In the genomic region with DNA sequence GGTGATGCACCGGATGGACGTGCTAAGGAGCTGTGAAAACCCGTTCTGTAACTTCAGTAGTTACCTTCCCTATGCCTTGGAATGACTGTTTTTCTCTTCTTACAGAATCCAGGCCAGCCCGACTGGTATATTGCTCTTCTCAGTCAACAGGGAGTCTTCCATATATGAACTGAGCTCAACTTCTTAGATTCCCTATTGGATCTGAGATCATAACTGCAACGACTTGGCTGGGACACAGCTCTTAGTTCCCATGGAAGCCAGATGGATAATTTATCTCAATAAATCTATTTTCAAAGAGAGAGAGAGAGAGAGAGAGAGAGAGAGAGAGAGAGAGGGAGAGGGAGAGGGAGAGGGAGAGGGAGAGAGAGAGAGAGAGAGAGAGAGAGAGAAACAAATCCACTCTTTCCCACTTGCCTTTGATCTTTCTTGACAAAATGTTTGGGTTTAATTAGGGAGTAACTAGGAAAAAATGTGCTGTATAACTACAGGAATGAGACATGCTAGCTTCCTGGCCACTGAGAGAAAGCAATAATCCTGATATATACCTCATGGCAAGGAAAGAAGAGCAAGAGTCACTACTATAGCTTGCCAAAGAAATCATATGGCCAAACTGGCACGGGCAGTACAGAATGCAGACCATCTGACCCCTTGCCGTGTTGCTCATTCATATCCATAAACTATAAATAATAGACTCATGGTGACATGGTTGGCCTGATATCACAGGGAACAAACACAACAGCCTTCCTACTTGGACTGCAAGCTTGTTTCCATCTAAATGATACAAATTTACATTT, we compare ENCODE assay signal across 18 mouse cellular contexts.
DNase-seq lines count a peak whose midpoint lies in the region; ATAC-seq and TF ChIP-seq lines count a peak whose summit lies in the region.
"Had no signal": no experiment of that assay in that cellular context is flagged by ENCODE, and none has a peak within 500 bp of the region (broad histone marks: within the 10 kb centered on the region; RNA-seq: fewer than 3 reads in every experiment).

No protein-coding gene starts in this region.

- intact Hi-C loops in left cerebral cortex, postnatal 4 days (cut with DNase I): no loop called here

- 67% methylated on average over 7 of the region's 7 CpGs for WGBS in stomach, postnatal 0 days

- peak; percentile 40; the same call in 1 of the 2 replicates for ATAC-seq in stomach, postnatal 0 days (ENCODE audit: low FRiP score, low TSS enrichment)
- ATAC-seq: activated CD4-positive, CD25-positive, alpha-beta regulatory T cell, adult 4 months; forebrain, embryonic 16.5 days; intestine, postnatal 0 days had no signal

- H3K27me3 ChIP-seq in stomach, postnatal 0 days (ENCODE audit: control insufficient read depth, insufficient read depth, low read length): no peaks in the 10 kb centered on the region
- H3K27me3 ChIP-seq: CH12.LX; hindbrain, embryonic 12.5 days had no signal

- no peaks in the 10 kb centered on the region for H3K36me3 ChIP-seq in stomach, postnatal 0 days (ENCODE audit: control insufficient read depth, insufficient read depth, low read length)
- H3K36me3 ChIP-seq: embryonic facial prominence, embryonic 10.5 days; hindbrain, embryonic 12.5 days; midbrain, embryonic 10.5 days had no signal

- no peaks in the 10 kb centered on the region for H3K4me1 ChIP-seq in stomach, postnatal 0 days (replicated peaks; ENCODE audit: control insufficient read depth, insufficient read depth)
- H3K4me1 ChIP-seq: hindbrain, embryonic 12.5 days; midbrain, embryonic 10.5 days had no signal

- peak; percentile 20 for DNase-seq in left cerebral cortex, postnatal 4 days
- DNase-seq in left cerebral cortex, adult 11 months (ENCODE audit: low spot score): no peak
- peak; percentile 41 for DNase-seq in cerebellum, adult 11 months
- peak; percentile 80 for DNase-seq in cerebellum, adult 9-11 months
- no peak for DNase-seq in stomach, postnatal 0 days (ENCODE audit: low spot score)
- DNase-seq in right cerebral cortex, postnatal 25 days: no peak
- no peak for DNase-seq in urinary bladder, adult 18-20 months (ENCODE audit: low spot score in 2 of 2)
- DNase-seq: heart, adult 2 months; lung, postnatal 36 days; right cerebral cortex, adult 18-20 months had no signal

- TF ChIP-seq CTCF in stomach, postnatal 0 days (IDR thresholded peaks at IDR 0.05; ENCODE audit: low read depth): no peak

- H3K4me2 ChIP-seq in stomach, postnatal 0 days (replicated peaks; ENCODE audit: low read depth): no peak overlapping the region
- H3K4me2 ChIP-seq: hindbrain, embryonic 12.5 days had no signal

- no peak overlapping the region for H3K4me3 ChIP-seq in stomach, postnatal 0 days (ENCODE audit: low read depth, low read length)
- H3K4me3 ChIP-seq: embryonic facial prominence, embryonic 10.5 days; heart, adult 2 months; hindbrain, embryonic 12.5 days; midbrain, embryonic 10.5 days had no signal

- no peak overlapping the region for H3K27ac ChIP-seq in stomach, postnatal 0 days (replicated peaks)
- H3K27ac ChIP-seq: embryonic facial prominence, embryonic 10.5 days; heart, adult 2 months; hindbrain, embryonic 12.5 days; liver, embryonic 14.5 days; midbrain, embryonic 10.5 days had no signal

- no peak for TF ChIP-seq EP300 in stomach, postnatal 0 days (optimal IDR thresholded peaks at IDR 0.05)

- H3K9ac ChIP-seq in stomach, postnatal 0 days (ENCODE audit: low read length): no peak overlapping the region
- H3K9ac ChIP-seq: hindbrain, embryonic 12.5 days; liver, embryonic 14.5 days had no signal

- H3K9me3 ChIP-seq in stomach, postnatal 0 days (ENCODE audit: control insufficient read depth, low read length): no peaks in the 10 kb centered on the region
- H3K9me3 ChIP-seq: hindbrain, embryonic 12.5 days; midbrain, embryonic 10.5 days had no signal

Comparison
In these comparisons a context has a peak if more than half of its experiments do, and no peak if none do; other contexts are left out.
1. DNase-seq: peak in left cerebral cortex, postnatal 4 days (single experiment), cerebellum, adult 11 months (single experiment) and cerebellum, adult 9-11 months (single experiment); none in left cerebral cortex, adult 11 months (single experiment), stomach, postnatal 0 days (single experiment), right cerebral cortex, postnatal 25 days (single experiment) and urinary bladder, adult 18-20 months (0 of 2).